Mouse (Mus musculus): ENCODE results near the gene Hif1an.

GRCm38 (mm10) chr19:44553286-44553685 is 9.4 kb upstream of the Hif1an start:
- TF ChIP-seq CTCF (IDR thresholded peaks at IDR 0.05; ENCODE audit: low read depth) = no peak
- TF ChIP-seq EP300 (optimal IDR thresholded peaks at IDR 0.05) = no peak
